Mouse (Mus musculus): Measurements from ENCODE around the gene Dpp6. TPM values are rescaled to one million over a fixed set of nuclear protein-coding genes. Genes with fewer than 3 reads are reported as not detected.

The Dpp6 gene
- polyA plus RNA-seq, 1 experiment = 0.73 TPM

DNA sequence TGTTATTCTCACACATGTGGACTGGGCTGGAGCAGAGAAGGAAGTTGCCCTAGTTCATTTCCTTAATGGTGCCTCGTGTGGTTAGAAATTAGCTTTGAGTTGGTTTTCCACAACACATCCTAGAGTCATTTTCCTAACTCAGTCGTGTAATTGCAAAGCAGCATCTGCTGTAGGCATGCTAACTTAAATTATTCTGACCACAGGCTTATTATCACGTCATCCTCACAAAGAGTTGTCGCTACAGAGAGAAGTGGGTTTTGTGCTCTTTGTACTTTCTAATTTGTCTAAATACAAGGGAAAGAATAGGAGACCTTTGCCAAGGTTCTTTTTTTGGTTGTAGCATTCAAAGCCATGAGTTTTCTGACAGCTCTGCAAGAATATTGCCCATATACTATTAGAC, 469.9 kb downstream of the Dpp6 start:
- no peak for DNase-seq (ENCODE audit: low spot score)

GRCm38 (mm10) chr5:27291378-27291777, 474.4 kb downstream of the Dpp6 start:
- DNase-seq (ENCODE audit: low spot score) = no peak

- no peak for DNase-seq (ENCODE audit: low spot score)
These were observed 475.2 kb downstream of the Dpp6 start for GRCm38 (mm10) chr5:27292236-27292635.

DNA sequence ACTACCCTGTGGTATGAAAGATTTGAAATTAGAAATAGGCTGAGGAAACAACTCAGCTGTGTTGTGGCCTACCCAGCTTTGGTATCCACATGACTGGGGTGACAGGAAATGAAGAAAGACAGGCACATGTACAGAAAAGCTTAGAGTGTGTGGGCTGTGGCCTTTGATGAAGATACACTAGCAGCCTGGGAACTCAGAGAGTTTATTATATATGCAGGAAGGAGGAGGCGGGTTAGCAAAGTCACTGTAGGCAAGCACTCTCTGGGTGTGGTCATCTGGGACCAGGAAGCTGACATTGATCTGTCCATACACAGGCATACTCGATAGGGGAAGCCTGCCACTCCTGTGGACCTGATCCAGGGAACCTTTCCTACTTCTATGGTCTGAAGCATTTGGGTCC, 487.1 kb downstream of the Dpp6 start:
- no peak for DNase-seq (ENCODE audit: low spot score)

- no peak for DNase-seq (ENCODE audit: low spot score)
These were observed 489.6 kb downstream of the Dpp6 start for GRCm38 (mm10) chr5:27306497-27307152.

DNA sequence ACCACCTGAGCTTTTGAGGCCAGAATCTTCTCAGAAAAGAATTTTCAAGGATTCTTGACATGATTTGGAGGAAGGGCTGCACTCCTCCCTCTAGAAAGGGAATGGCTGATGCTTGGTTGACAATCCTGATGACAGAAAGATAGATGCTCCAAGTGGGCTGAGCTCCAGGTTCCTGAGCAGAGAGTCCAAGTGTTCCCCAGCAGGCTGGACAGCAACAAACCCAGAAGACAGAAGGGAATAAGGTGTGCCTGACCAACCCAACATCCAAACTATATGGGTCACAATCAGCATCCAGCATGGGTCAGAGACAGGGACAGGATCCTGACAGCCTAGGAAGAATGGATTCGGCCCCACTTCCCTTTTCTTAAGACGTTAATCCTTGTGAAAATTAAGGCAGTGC, 493.2 kb downstream of the Dpp6 start:
- no peak for DNase-seq (ENCODE audit: low spot score)

DNA sequence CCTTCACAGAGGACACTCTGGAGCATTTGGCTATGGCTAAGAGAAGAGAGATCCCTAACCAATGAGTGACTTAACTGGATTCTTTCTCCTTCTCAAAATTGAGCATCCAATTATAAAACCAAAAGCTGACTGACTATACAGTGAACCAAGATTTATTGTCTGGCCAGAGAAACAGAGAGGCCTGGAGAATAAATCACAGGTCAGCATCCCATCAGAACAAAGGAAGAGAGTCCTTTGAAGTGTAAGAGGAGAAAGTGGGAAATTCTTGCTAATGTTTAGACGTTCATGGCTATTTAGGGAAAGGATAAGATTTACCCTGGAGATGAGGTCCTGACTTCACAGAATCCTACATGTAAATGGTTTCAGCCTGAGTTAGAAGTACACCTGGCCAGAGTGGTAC, 499.7 kb downstream of the Dpp6 start:
- DNase-seq (ENCODE audit: low spot score) = no peak

GRCm38 (mm10) chr5:27317264-27317663, 500.3 kb downstream of the Dpp6 start:
- no peak for DNase-seq (ENCODE audit: low spot score)

DNA sequence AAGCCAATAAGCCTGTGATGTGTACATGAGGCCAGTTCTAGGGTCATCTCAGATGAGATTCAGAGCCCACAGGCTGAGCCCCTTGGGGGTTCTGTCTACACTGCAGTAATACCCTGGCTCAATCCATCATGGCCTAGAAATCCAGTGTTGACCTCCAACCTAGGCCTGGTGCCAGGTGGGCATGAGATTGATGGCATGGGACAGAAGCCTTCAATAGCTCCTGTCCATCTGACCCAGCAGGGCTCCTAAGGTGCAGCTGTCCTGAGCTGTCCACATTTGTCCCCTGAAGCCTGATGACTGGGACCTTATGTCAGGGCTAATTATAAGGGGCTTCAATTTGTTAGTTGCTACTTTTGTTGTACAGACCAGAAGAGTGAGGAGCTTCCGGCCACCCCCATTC, 500.8 kb downstream of the Dpp6 start:
- no peak for DNase-seq (ENCODE audit: low spot score)

GRCm38 (mm10) chr5:27319731-27320130, 502.7 kb downstream of the Dpp6 start:
- no peak for DNase-seq (ENCODE audit: low spot score)

DNA sequence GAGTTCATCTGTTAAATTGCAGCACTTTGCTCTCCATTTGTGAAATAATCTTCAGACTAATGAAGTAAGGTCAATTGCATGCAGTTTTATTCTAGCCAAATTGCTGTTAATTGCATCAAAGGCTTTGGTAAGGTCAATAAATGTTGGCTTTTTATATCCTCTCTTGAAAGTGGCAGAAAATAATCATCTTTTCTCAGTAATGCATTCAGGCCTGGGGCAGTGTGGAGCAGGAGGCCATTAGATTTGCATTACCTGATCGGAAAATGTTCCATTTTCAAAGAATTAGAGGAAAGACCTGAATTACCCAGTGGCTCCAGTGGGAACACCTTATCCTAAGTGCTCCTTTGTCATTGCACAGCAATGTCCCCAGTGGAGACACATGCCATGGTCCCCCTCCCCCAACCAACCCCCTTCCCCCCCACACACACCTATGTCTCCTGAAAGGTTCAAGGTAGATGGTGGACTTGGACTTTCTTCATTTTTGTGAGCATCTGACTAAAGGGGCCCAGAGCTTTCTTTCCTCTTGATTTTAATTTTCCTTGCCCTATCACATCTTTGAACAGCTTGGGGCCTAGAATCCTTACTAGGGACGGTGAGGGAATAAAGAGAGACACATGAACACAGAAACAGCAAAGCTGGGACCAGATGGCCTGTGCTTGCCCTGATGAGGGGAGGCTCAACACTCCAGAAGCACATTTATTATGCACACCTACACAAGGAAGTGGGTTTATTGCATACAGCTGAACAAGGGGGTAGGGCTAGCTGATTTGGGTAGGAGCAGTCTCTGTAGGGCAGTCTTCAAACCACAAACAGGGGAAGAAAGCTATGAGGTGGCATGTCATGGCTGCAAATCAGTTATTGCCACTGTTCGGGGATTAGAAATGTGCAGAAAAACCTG, 506.1 kb downstream of the Dpp6 start:
- no peak for DNase-seq (ENCODE audit: low spot score)

- no peak for DNase-seq (ENCODE audit: low spot score)
These were observed 507.4 kb downstream of the Dpp6 start for GRCm38 (mm10) chr5:27324346-27324928.

DNA sequence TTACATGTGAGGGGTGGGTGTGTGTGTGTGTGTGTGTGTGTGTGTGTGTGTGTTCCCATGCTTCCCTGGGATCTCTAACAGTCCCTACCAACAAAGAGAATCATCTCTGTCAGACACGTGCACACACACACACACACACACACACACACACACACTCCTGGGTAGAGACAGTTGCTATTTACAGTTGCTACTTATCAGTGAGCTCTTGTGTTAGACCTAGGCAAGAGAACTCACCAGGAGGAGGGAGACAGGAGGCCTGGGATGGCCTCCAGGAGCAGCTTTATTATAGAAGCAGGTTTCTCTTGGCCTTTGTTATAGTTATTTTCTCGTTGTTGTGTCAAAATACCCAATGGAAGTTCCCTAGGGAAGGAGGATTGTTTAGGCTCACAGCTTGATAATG, 519.7 kb downstream of the Dpp6 start:
- DNase-seq (ENCODE audit: low spot score) = no peak

- no peak for DNase-seq (ENCODE audit: low spot score)
These were observed 522.4 kb downstream of the Dpp6 start for GRCm38 (mm10) chr5:27339196-27340030.

- no peak for DNase-seq (ENCODE audit: low spot score)
These were observed 525.3 kb downstream of the Dpp6 start for GRCm38 (mm10) chr5:27342276-27342675.

GRCm38 (mm10) chr5:27343626-27344025, 526.6 kb downstream of the Dpp6 start:
- no peak for DNase-seq (ENCODE audit: low spot score)

DNA sequence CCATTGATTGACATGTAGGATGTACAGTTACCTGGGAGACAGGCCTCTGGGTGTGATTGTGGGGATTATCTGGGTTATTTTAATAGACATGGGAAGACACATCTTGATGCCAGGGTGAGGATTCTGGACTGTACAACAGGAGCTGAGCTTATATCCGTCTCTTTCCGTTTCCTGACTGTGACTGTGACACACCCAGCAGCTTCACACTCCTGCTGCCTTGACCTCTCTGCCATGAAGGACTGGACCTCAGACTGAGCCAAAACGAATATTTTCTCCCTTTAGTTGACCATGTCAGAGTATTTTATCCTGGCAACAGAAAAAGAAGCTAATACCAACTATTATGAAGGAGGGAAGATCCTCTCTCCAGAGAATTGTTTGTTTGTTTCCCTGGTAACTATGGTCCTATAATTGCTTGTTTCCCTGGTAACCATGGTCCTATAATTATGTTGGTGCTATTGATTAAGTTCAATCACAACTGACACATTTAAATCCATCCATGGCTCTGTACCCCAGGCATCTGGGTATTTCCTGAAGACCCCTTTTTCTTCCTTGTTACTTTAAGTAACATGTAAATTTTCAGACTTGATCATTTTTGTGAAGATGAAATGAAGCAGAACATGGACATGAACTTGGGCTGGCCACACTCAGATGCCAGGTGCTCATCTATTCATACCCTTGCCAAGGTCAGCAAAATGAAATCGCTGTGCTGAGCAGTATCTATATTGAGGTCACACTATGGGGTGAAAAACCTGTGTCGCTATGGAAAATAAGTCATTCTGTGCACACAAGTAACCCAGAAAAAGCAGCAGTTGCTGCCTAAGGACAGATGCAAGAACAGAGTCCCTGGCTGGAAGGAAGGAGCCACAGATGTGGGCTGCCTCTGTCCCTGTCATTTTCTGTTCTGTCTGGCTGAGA, 531.4 kb downstream of the Dpp6 start:
- no peak for DNase-seq (ENCODE audit: low spot score)

- no peak for DNase-seq (ENCODE audit: low spot score)
These were observed 540.6 kb downstream of the Dpp6 start for GRCm38 (mm10) chr5:27357630-27358029.

DNA sequence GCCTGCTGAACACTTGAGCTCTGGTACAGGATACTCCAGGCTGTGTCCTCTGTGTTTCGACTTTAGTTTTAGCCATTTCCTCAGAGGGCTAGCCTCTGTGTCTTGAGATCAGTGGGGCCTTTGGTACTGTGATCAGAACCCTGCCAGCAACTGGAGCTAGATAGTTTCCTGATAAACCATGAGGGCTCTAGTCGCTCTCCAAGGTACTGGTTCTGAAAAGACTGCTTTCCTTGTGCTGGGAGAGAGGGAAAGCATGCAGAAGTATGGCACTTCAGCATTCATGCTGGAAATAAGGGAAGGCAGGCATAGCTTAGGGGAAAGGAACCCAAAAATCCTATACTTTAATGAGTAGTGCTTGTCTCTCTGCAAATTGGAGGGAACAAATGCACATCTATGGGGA, 548.9 kb downstream of the Dpp6 start:
- no peak for DNase-seq (ENCODE audit: low spot score)

DNA sequence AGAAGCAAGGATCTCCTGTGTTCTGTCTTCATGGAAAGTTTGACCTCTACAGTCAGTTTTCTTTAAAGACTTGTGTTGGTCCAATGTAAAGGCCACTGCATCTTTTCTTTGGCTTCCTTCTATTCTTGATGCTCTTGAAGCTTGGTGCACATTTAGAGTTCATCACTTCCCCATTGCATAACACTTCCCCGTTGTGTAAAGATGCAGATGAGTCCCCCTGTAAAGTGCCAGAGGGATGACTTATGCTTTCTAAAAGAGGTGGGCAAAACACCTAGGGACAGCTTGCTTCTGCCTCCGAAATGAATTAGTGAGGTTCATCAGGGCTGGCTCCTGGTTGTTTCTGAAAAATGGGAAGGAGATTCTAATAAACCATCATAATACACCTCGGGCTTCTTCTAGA, 553.8 kb downstream of the Dpp6 start:
- no peak for DNase-seq (ENCODE audit: low spot score)

- no peak for DNase-seq (ENCODE audit: low spot score)
These were observed 556.9 kb downstream of the Dpp6 start for GRCm38 (mm10) chr5:27373931-27374330.

Measured in urinary bladder, adult 2 months (tissue).